Mouse (Mus musculus) hindbrain, embryonic 11.5 days (tissue): ENCODE measurements around the gene Eif4e2. TPM values are rescaled to one million over a fixed set of nuclear protein-coding genes. Genes with fewer than 3 reads are reported as not detected.
A peak's percentile ranks its signal among the peaks of the same experiment; 100 is the strongest.

Source experiments
- ATAC-seq: fragments of 200-750 bp; cut with Nextera tagmentation; 2 replicates; pipeline ENCODE4 v1.8.0; 2017; ENCODE audit warnings: mild to moderate bottlenecking, moderate TSS enrichment, moderate library complexity; ENCODE audit not compliant: low FRiP score
- DNase-seq: peaks from one replicate; pipeline ENCODE4 v3.0.0-alpha.2; 2015; ENCODE audit warnings: low spot score
- H3K27ac ChIP-seq: fragments of 300-500 bp; sonication (generic); 2 replicates; pipeline ENCODE4 v1.5.1; 2014; ENCODE audit warnings: mild to moderate bottlenecking, low read depth, low read length
- H3K27me3 ChIP-seq: fragments of 300-500 bp; sonication (generic); 2 replicates; pipeline ENCODE4 v1.6.1; 2014; ENCODE audit warnings: mild to moderate bottlenecking, low read length, moderate library complexity, mixed read lengths; ENCODE audit not compliant: control insufficient read depth, insufficient read depth
- H3K36me3 ChIP-seq: fragments of 300-500 bp; sonication (generic); 2 replicates; pipeline ENCODE4 v1.6.1; 2014; ENCODE audit warnings: mild to moderate bottlenecking, low read length, moderate library complexity, mixed read lengths; ENCODE audit not compliant: control insufficient read depth, insufficient read depth
- H3K4me1 ChIP-seq: fragments of 300-500 bp; sonication (generic); replicated peaks from 2 replicates; pipeline ENCODE4 v1.6.1; 2014; ENCODE audit warnings: low read length, mixed read lengths; ENCODE audit not compliant: control insufficient read depth, insufficient read depth
- H3K4me2 ChIP-seq: fragments of 300-500 bp; sonication (generic); replicated peaks from 2 replicates; pipeline ENCODE4 v1.6.1; 2014; ENCODE audit warnings: mild to moderate bottlenecking, low read depth, low read length
- H3K4me3 ChIP-seq: fragments of 300-500 bp; sonication (generic); 2 replicates; pipeline ENCODE4 v1.5.1; 2014; ENCODE audit warnings: low read depth, low read length
- H3K9ac ChIP-seq: fragments of 300-500 bp; sonication (generic); 2 replicates; pipeline ENCODE4 v1.6.1; 2014; ENCODE audit warnings: low read depth, low read length
- H3K9me3 ChIP-seq: fragments of 300-500 bp; sonication (generic); 2 replicates; pipeline ENCODE4 v1.6.1; 2016; ENCODE audit warnings: low read length; ENCODE audit not compliant: control insufficient read depth
- WGBS: fragments of 180-500 bp; shearing (Covaris S2); extraction: QIAGEN DNeasy Blood & Tissue Kit; methylation state at CpG from one replicate; pipeline ENCODE4 v1.1.7; 2014; 5-methylcytosine and 5-hydroxymethylcytosine counted together
- polyA plus RNA-seq: library from polyadenylated mRNA; unstranded; fragments of >200 nt; fragmentation: Nextera tagmentation; extraction: Ambion mirVana; gene quantifications from 2 replicates; pipeline ENCODE4 v1.2.1, GENCODE M21; 2014

The Eif4e2 gene
- polyA plus RNA-seq, 1 experiment from 2014 or later = 134 TPM

- H3K4me1 ChIP-seq = no peaks in the 10 kb centered on the region
- ATAC-seq (no peak), DNase-seq (no peak)
- no peaks in the 10 kb centered on the region for H3K36me3 ChIP-seq
- no peak overlapping the region for H3K9ac ChIP-seq
- no peaks in the 10 kb centered on the region for H3K9me3 ChIP-seq
- H3K4me3 ChIP-seq = no peak overlapping the region
- WGBS = 55% methylated on average over 5 of the region's 5 CpGs
- H3K27me3 ChIP-seq = peaks cover 22% of the 10 kb centered on the region
- no peak overlapping the region for H3K4me2 ChIP-seq
- H3K27ac ChIP-seq = no peak overlapping the region
Measured at GRCm38 (mm10) chr1:87180896-87181295, 32.8 kb upstream of the Eif4e2 start.

DNA sequence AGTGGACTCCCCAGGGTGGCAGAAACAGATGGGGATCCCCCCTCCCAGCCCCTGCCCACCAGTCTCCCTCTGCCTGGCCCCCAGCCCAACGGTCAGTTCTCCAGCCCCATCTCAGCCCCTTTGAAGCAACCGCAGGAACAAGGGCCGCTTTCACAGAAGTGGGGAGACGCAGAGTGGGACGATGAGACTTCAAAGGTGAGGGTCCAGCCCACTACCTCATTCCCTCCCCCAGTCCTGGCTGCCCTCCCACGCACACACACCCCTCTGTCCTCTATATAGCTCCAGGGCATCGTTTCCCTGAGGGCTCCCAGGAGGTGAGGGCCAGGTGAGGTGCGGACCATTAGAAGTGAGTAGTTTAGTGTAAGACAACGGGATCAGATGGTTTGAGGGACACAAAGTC, 30.7 kb upstream of the Eif4e2 start, which contains the start of gene Prss56:
TSS of gene Prss56 (plus strand) at position 301 of the 400 bp plus-strand sequence.
- Histone ChIP-seq H3K4me1 (no peaks in the 10 kb centered on the region), H3K4me2 (no peak within 1 kb of the TSS), H3K9me3 (no peaks in the 10 kb centered on the region), H3K9ac (no peak within 1 kb of the TSS), H3K27me3 (peaks cover 35% of the 10 kb centered on the region), H3K36me3 (no peaks in the 10 kb centered on the region), H3K27ac (no peak within 1 kb of the TSS), H3K4me3 (no peak within 1 kb of the TSS)
- ATAC-seq (no peak), DNase-seq (no peak)
- WGBS = 61% methylated on average over 9 of the region's 9 CpGs

- Histone ChIP-seq H3K27ac (no peak overlapping the region), H3K36me3 (no peaks in the 10 kb centered on the region), H3K4me3 (no peak overlapping the region), H3K9ac (no peak overlapping the region), H3K9me3 (no peaks in the 10 kb centered on the region), H3K27me3 (peaks cover 35% of the 10 kb centered on the region), H3K4me2 (0 out of 2 replicates have a peak overlapping the region, but pooled peaks have one; percentile 15), H3K4me1 (no peaks in the 10 kb centered on the region)
- DNase-seq (peak; percentile 31), ATAC-seq (peak; percentile 34; the same call in 1 of the 2 replicates)
- 29% methylated on average over 15 of the region's 15 CpGs for WGBS
Measured at GRCm38 (mm10) chr1:87183998-87184750, 29.5 kb upstream of the Eif4e2 start.

DNA sequence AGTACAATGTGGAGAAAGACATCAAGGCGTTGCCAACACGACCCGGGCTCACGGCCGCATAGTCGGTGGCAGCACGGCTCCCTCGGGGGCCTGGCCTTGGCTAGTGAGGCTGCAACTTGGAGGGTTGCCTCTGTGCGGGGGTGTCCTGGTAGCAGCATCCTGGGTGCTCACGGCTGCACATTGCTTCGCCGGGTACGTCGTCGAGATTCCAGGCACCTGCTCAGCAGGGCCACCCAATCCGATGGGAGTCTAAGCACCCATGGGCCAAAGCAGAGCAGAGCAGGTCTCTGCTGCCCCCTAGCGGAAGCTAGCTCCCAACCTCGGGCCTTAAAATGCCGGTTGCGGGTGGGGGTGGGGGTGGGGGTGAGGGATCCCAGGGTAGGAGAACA, 29.0 kb upstream of the Eif4e2 start:
- ATAC-seq = 0 out of 2 replicates have a peak, but pooled peaks have one; percentile 11

DNA sequence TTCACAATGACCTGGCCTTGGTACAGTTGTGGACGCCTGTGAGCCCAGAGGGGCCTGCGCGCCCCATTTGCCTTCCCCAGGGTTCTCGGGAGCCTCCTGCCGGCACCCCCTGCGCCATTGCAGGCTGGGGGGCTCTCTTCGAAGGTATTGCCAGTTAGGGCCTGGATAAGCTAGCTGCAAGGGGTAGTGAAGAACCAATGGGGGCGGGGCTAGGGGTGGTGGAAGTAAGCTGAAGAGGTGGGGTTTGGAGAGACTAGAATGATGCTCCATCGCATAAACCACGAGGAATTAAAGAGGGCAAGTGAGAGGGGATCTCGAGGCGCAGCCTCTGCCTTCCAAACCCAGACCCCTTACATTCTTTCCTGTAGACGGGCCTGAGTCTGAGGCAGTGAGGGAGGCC, 28.2 kb upstream of the Eif4e2 start:
- no peak overlapping the region for H3K4me3 ChIP-seq

More for the DNA sequence above, 29.0 kb upstream of the Eif4e2 start:
- H3K4me1 ChIP-seq = no peaks in the 10 kb centered on the region
- peak; percentile 82 for DNase-seq
- peaks cover 35% of the 10 kb centered on the region for H3K27me3 ChIP-seq
- H3K27ac ChIP-seq = no peak overlapping the region
- no peaks in the 10 kb centered on the region for H3K9me3 ChIP-seq
- no peak overlapping the region for H3K9ac ChIP-seq
- H3K36me3 ChIP-seq = no peaks in the 10 kb centered on the region
- no peak overlapping the region for H3K4me3 ChIP-seq
- WGBS = 13% methylated on average over 18 of the region's 20 CpGs
- H3K4me2 ChIP-seq = 0 out of 2 replicates have a peak overlapping the region, but pooled peaks have one; percentile 15

GRCm38 (mm10) chr1:87186261-87187036, 27.3 kb upstream of the Eif4e2 start:
- peak; percentile 62 for ATAC-seq
- DNase-seq = peak; percentile 56
- Histone ChIP-seq H3K4me1 (no peaks in the 10 kb centered on the region), H3K27ac (no peak overlapping the region), H3K9me3 (no peaks in the 10 kb centered on the region), H3K4me3 (peak overlapping the region; percentile 52), H3K9ac (peak overlapping the region; percentile 40), H3K36me3 (no peaks in the 10 kb centered on the region), H3K27me3 (peaks cover 35% of the 10 kb centered on the region), H3K4me2 (peak overlapping the region; percentile 86)
- WGBS = 1% methylated on average over 51 of the region's 54 CpGs

More for the DNA sequence above, 28.2 kb upstream of the Eif4e2 start:
- H3K4me2 ChIP-seq = no peak overlapping the region
- H3K36me3 ChIP-seq = no peaks in the 10 kb centered on the region
- no peaks in the 10 kb centered on the region for H3K9me3 ChIP-seq
- ATAC-seq (no peak), DNase-seq (peak; percentile 14)
- H3K9ac ChIP-seq = no peak overlapping the region
- H3K27me3 ChIP-seq = peaks cover 35% of the 10 kb centered on the region
- no peaks in the 10 kb centered on the region for H3K4me1 ChIP-seq
- WGBS = 15% methylated on average over 13 of the region's 13 CpGs
- H3K27ac ChIP-seq = no peak overlapping the region

DNA sequence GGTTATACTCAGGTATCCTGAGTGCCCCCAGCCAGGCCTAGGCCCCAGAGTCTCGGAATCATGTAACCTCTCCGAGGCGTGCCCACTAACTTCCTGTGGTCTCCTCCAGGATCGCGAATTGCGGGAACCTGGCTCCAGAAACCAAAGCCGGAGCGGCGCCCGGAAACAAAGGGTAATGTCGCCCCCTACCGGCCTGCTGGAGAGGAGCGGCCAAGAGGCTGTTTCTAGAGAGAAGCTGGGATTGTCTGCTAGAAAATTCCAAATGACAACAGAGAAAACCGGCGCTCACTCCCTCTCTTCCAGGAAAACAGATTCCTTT, 26.7 kb upstream of the Eif4e2 start:
- Histone ChIP-seq H3K4me3 (peak overlapping the region; percentile 52), H3K4me2 (peak overlapping the region; percentile 86), H3K9me3 (no peaks in the 10 kb centered on the region), H3K36me3 (no peaks in the 10 kb centered on the region), H3K4me1 (no peaks in the 10 kb centered on the region), H3K9ac (peak overlapping the region; percentile 40), H3K27me3 (peaks cover 35% of the 10 kb centered on the region), H3K27ac (no peak overlapping the region)
- under 1% methylated on average over 15 of the region's 15 CpGs for WGBS
- DNase-seq (peak; percentile 93), ATAC-seq (peak; percentile 62)

DNA sequence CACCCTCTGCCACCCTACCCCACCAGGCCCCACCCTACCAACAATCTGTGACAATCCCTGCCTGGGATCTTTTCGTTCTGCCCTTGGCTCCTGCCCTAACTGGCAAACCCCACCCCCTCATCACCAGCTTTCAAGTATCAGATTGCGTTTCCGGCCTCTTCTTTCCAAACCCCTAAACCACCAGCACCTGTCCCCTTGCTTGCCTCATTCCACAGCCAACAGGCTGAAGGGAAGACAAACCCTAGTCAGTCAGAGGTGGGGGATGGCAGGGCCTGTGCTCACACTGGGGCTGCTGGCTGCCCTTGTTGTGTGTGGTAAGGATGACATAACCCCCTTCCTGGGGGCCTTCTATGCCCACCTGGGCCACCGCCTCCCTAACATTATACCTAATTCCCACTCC, 23.3 kb upstream of the Eif4e2 start, which contains the start of gene Chrnd:
TSS of gene Chrnd (plus strand) at position 179 of the 400 bp plus-strand sequence.
- Histone ChIP-seq H3K4me1 (no peaks in the 10 kb centered on the region), H3K4me3 (no peak within 1 kb of the TSS), H3K27me3 (peaks cover 17% of the 10 kb centered on the region), H3K27ac (no peak within 1 kb of the TSS), H3K4me2 (no peak within 1 kb of the TSS), H3K36me3 (no peaks in the 10 kb centered on the region), H3K9me3 (no peaks in the 10 kb centered on the region), H3K9ac (no peak within 1 kb of the TSS)
- ATAC-seq (no peak), DNase-seq (no peak)
- WGBS = 53% methylated on average over 4 of the region's 4 CpGs
